In genomic region chrX:75673586-75673919, GRCm38 (mm10) we compare ENCODE assay signal across 7 mouse cellular contexts.
A peak's percentile ranks its signal among the peaks of the same experiment; 100 is the strongest.
DNase-seq lines count a peak whose midpoint lies in the region; ATAC-seq lines count a peak whose summit lies in the region.

No protein-coding gene starts in this region.

- DNase-seq in forebrain, embryonic 10.5 days (ENCODE audit: extremely low spot score, low spot score), result no peak
- no peak for DNase-seq in right cerebral cortex, adult 2 months (ENCODE audit: low spot score in 2 of 2)
- no peak for DNase-seq in thymus, postnatal 25 days

- ATAC-seq in megakaryocyte, adult 5-6 weeks (ENCODE audit: poor library complexity, severe bottlenecking), result no peak
- no peak; the same call in 1 of the 2 replicates for ATAC-seq in intestine, embryonic 16.5 days
- no peak; the same call in 1 of the 2 replicates for ATAC-seq in neural tube, embryonic 15.5 days (ENCODE audit: low FRiP score)

- H3K9me3 ChIP-seq in megakaryocyte, embryonic 14.5 days, result peaks cover 57% of the 10 kb centered on the region
- peaks cover 6% of the 10 kb centered on the region; the same call in 1 of the 2 replicates for H3K9me3 ChIP-seq in forebrain, embryonic 10.5 days
- H3K9me3 ChIP-seq in intestine, embryonic 16.5 days (ENCODE audit: control insufficient read depth, low read length), result no peaks in the 10 kb centered on the region
- H3K9me3 ChIP-seq in neural tube, embryonic 15.5 days (replicated peaks), result no peaks in the 10 kb centered on the region

- peak overlapping the region; percentile 57 for H3K9ac ChIP-seq in intestine, embryonic 16.5 days (ENCODE audit: low read depth, low read length)
- peak overlapping the region; percentile 20; the same call in 1 of the 2 replicates for H3K9ac ChIP-seq in neural tube, embryonic 15.5 days (replicated peaks)

- H3K27me3 ChIP-seq in megakaryocyte, embryonic 14.5 days (replicated peaks), result no peaks in the 10 kb centered on the region
- H3K27me3 ChIP-seq in forebrain, embryonic 10.5 days (ENCODE audit: poor library complexity, severe bottlenecking), result no peaks in the 10 kb centered on the region
- no peaks in the 10 kb centered on the region for H3K27me3 ChIP-seq in intestine, embryonic 16.5 days (replicated peaks; ENCODE audit: control insufficient read depth, insufficient read depth, low read length)
- H3K27me3 ChIP-seq in neural tube, embryonic 15.5 days (replicated peaks), result no peaks in the 10 kb centered on the region

- H3K4me2 ChIP-seq in intestine, embryonic 16.5 days (ENCODE audit: low read depth, low read length), result peak overlapping the region; percentile 43
- peak overlapping the region; percentile 45 for H3K4me2 ChIP-seq in neural tube, embryonic 15.5 days

- peak overlapping the region; percentile 88 for H3K4me3 ChIP-seq in megakaryocyte, embryonic 14.5 days (replicated peaks)
- H3K4me3 ChIP-seq in forebrain, embryonic 10.5 days, result peak overlapping the region; percentile 31
- H3K4me3 ChIP-seq in intestine, embryonic 16.5 days (ENCODE audit: low read length), result peak overlapping the region; percentile 22; the same call in 1 of the 2 replicates
- peak overlapping the region; percentile 25 for H3K4me3 ChIP-seq in neural tube, embryonic 15.5 days (replicated peaks)

- 45% methylated on average over 13 of the region's 13 CpGs for WGBS in forebrain, embryonic 10.5 days
- WGBS in intestine, embryonic 16.5 days, result 53% methylated on average over 13 of the region's 13 CpGs
- 56% methylated on average over 13 of the region's 13 CpGs for WGBS in neural tube, embryonic 15.5 days

- H3K4me1 ChIP-seq in megakaryocyte, embryonic 14.5 days, result peaks cover 7% of the 10 kb centered on the region; the same call in 1 of the 2 replicates
- H3K4me1 ChIP-seq in forebrain, embryonic 10.5 days, result no peaks in the 10 kb centered on the region
- no peaks in the 10 kb centered on the region for H3K4me1 ChIP-seq in intestine, embryonic 16.5 days (ENCODE audit: control insufficient read depth, insufficient read depth, low read length)
- H3K4me1 ChIP-seq in neural tube, embryonic 15.5 days, result no peaks in the 10 kb centered on the region

- H3K27ac ChIP-seq in forebrain, embryonic 10.5 days, result peak overlapping the region; percentile 75
- H3K27ac ChIP-seq in intestine, embryonic 16.5 days (ENCODE audit: low read length), result no peak overlapping the region
- H3K27ac ChIP-seq in neural tube, embryonic 15.5 days (replicated peaks), result no peak overlapping the region

- no peaks in the 10 kb centered on the region for H3K36me3 ChIP-seq in megakaryocyte, embryonic 14.5 days (replicated peaks; ENCODE audit: low read length)
- H3K36me3 ChIP-seq in forebrain, embryonic 10.5 days (replicated peaks), result no peaks in the 10 kb centered on the region
- no peaks in the 10 kb centered on the region for H3K36me3 ChIP-seq in intestine, embryonic 16.5 days (ENCODE audit: control insufficient read depth, insufficient read depth, low read length)
- no peaks in the 10 kb centered on the region for H3K36me3 ChIP-seq in neural tube, embryonic 15.5 days

Comparison
In these comparisons a context has a peak if more than half of its experiments do, and no peak if none do; other contexts are left out.
1. H3K4me3 ChIP-seq: peak in every context shown above with its lines; median percentile 88 in megakaryocyte, embryonic 14.5 days; 31 in forebrain, embryonic 10.5 days; 25 in neural tube, embryonic 15.5 days; 22 in intestine, embryonic 16.5 days.